Mouse (Mus musculus): ENCODE measurements around the gene Strada.

DNA sequence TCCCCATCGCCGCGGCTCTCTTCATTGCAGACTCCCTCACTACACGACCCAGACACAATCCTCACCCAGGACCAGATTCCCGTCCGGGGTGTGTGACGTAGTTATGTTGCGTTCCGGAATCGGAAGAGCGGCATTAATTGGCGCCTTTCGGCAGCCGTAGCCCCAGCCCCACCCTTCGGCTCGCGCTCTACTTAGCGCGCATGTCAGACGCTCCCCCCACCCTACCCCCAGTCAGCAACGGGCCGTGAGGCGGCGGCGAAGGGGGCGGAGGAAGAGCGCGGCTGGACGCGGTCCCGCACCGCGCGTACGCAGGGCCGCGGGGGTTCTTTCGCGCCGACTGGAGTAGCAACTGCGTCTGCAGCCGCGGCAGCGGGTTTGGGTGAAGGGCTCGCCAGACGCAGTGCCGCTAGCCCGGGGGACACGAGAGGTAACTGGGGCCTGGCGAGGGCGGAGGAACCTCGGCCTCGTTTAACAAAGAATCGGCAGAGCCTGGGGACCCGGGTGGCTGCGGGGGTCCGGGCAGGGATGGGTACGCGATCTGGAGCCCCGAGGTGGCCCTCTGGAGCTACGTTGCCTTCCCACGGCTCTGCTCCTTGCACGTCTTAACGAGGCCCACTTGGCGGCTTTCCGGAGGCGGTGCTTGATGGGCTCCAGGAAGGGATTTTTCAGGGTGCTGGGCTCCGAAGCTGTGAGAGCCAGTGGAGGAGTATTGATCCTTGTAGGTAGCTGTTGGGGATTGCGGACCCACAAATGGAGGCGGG is 14.9 kb upstream of the Strada start, which contains the start of gene Ddx42:
- TF ChIP-seq CTCF (IDR thresholded peaks at IDR 0.05; ENCODE audit: borderline replicate concordance, insufficient read depth, low read depth, low read length) = no peak
- TF ChIP-seq POLR2A (IDR thresholded peaks at IDR 0.05; ENCODE audit: borderline replicate concordance, insufficient read depth, low read length) = peak; percentile 43; the same call in 1 of the 2 replicates

Measured in cerebellum, adult 2 months (tissue).